Mouse (Mus musculus) bone marrow macrophage, adult 2 months (primary cell): Measurements from ENCODE around the gene Gm15737.

Experiments used
- CTCF ChIP-seq: IDR thresholded peaks from 2 replicates; pipeline ENCODE4 v1.5.1; 2012; ENCODE audit warnings: low read depth, mild to moderate bottlenecking, low read length, moderate library complexity
- POLR2A ChIP-seq: IDR thresholded peaks from 2 replicates; pipeline ENCODE4 v1.6.1; 2012; ENCODE audit warnings: mild to moderate bottlenecking, low read depth, low read length, borderline replicate concordance

GRCm38 (mm10) chr6:92924536-92924935 lies 55.4 kb downstream of the Gm15737 start:
- TF ChIP-seq CTCF (no peak), POLR2A (no peak)
